Mouse (Mus musculus): Measurements from ENCODE around the gene 2210017I01Rik.

Gene 2210017I01Rik

DNA sequence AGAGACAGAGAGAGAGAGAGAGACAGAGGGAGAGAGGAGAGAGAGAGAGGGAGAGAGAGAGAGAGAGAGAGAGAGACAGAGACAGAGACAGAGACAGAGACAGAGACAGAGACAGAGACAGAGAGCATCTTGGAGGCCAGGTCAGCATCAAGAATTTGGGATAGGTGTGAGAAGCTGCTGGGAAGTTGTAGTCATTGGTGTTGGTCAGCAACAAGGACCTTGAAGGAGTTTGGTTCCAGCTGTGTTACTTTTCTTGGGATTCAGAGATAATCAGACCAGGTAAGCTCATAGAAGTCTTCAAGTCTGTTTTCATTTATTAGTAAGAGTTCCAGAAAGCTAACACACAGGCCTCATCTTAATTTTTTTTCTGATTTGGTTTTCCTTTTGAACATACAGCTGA, at the start of gene 2210017I01Rik:
Gene 2210017I01Rik (minus strand): TSS at position 101 of the 400 bp plus-strand sequence.
- DNase-seq (ENCODE audit: low spot score in 2 of 2): no peak

GRCm38 (mm10) chr3:92656826-92657225, 49.5 kb upstream of the 2210017I01Rik start, which contains the start of gene Lce1b:
Gene Lce1b (minus strand): TSS chr3:92656926.
- no peak for DNase-seq (ENCODE audit: low spot score in 2 of 2)

DNA sequence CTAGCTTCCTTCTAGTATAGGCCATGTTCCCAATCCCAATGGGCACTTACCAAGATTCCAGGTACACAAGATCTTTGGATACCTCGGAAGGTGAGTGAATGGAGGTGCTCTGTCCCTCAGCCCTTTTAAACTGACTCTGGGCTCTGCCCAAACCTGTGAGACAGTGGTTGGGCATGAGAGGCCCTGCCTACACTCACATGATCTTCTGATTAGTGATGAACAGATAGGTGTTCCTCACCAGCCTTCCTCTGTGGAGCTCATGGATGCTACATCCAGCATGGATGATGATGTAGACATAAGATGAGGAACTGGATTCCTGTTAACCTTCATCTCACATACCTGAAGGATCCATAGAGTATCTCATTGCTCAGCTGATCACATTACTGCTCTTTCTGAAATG, 40.9 kb upstream of the 2210017I01Rik start, which contains the start of gene Lce1a1:
Gene Lce1a1 (minus strand): TSS at position 101 of the 400 bp plus-strand sequence.
- no peak for DNase-seq (ENCODE audit: low spot score in 2 of 2)

DNA sequence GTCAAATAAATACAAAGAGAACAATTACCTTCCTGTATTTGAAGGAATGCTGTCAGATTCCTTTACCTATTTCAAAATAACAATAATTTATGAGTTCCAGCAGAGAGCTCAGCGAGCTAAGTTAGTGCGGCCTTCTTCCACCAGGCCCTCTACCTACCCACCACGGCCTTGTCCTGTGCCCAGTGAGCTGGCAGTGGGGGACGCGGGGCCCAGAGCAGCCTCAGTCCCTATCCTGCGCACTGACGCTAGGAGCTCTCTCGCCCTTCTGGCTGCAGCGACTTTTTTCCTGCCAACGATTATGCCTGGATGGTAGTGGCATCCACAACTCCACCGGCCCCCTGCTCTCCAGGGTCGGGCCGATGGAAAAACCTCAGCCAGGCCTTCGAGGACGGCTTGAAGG, 32.6 kb upstream of the 2210017I01Rik start:
- no peak for DNase-seq (ENCODE audit: low spot score in 2 of 2)

DNA sequence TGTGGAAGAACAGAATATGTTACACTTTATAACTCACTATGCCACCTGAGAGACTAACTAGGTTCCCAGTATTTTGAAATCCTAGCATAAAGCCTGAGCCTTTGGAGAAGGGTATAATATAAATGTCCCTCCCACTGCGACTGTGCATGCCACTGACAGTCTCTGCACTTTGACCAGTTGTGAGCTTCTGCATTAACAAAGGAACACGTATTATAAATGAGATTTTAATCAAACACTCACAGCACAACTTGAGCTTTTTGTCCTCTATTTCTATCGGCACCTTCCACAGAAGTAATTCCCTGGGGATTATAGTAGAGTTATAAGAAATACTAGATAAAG, 31.3 kb upstream of the 2210017I01Rik start:
- no peak for DNase-seq (ENCODE audit: low spot score in 2 of 2)

- DNase-seq (ENCODE audit: low spot score in 2 of 2): no peak
Measured at GRCm38 (mm10) chr3:92637745-92638652, 30.7 kb upstream of the 2210017I01Rik start.

DNA sequence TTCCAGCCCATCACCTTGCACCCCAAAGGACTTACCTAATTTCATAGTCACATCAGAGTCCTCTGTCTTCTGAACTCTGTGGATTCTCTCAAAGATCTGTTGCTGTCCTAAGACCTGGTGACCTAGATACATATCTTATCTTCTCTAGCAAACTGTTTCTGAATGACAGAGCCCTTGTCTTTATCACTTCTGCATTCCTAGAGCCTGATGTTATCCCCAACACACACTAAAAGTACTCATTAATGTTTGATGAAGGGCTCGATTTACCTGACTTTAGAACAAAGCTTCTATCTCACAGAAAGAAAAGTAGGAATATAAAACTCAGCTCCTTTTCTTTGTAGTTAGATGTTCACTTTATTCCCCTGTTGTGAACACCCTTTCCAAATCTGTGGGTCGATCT, 14.3 kb upstream of the 2210017I01Rik start, which contains the start of gene Lce6a:
Gene Lce6a (minus strand): TSS at position 101 of the 400 bp plus-strand sequence.
- DNase-seq (ENCODE audit: low spot score in 2 of 2): no peak

DNA sequence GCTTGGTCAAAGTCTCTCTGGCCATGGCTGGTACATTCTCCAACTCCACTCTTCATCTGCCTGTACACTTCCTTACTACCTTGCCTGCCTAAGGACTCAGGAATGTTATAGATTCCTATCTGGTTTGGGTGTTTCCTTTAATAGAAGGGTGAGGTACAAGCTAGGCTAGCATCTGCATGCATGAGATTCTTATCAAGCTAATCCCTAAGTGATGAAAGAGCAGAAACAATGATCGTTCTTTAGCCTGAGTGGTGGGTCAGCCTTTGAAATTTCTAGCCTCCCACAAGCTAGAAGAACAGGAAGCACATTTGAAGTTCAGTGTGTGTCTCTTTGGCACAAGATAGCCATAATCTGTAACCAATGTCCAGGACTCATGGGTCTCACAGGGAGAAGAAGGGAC, 2.5 kb upstream of the 2210017I01Rik start:
- no peak for DNase-seq (ENCODE audit: low spot score in 2 of 2)

- DNase-seq (ENCODE audit: low spot score in 2 of 2): no peak
Measured at GRCm38 (mm10) chr3:92602169-92602568, 5.1 kb downstream of the 2210017I01Rik start.

- DNase-seq (ENCODE audit: low spot score in 2 of 2): no peak
Measured at GRCm38 (mm10) chr3:92600456-92600855, 6.8 kb downstream of the 2210017I01Rik start.

- no peak for DNase-seq (ENCODE audit: low spot score in 2 of 2)
Measured at GRCm38 (mm10) chr3:92599973-92600372, 7.3 kb downstream of the 2210017I01Rik start.

GRCm38 (mm10) chr3:92598429-92598828, 8.9 kb downstream of the 2210017I01Rik start:
- DNase-seq (ENCODE audit: low spot score in 2 of 2): no peak

DNA sequence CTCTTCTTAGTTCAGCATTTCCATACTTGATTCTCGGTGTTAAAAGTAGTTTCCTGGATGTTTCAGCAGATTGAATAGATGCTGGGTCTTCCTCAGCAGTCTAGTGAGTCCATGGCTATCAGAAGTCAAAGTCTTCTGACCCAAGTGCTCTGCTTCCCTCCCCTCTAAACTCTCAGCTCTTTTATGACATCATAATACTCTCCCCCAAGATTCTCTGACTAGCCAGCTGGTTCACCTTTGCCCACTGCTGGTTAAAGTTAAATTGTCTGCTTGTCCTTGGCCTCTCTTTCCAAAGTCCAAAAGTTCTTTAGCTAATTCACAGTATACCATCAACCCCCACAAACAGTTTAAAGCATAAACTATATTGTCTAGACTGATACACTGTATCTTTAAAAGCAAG, 18.4 kb downstream of the 2210017I01Rik start, which contains the start of gene Smcp:
Gene Smcp (minus strand): TSS at position 140 of the 400 bp plus-strand sequence.
- DNase-seq (ENCODE audit: low spot score in 2 of 2): no peak

DNA sequence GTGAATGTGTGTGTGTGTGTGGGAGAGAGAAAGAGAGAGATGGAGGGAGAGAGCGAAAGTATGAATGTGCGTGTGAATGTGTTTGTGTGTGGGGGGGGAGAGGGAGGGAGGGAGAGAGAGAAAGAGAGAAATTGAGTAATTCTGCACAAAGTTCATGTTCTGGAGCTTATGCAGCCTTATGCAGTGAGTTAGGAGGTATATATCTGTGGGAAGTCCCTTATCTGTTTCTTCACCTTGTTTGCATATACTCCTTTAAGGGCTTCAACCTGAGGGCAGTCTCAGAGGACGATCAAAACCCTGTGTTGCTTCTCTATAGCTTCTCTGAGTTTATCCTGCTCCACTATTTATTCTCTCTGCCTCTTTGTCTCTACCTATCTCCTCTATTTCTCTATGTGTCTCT, 20.1 kb downstream of the 2210017I01Rik start:
- no peak for DNase-seq (ENCODE audit: low spot score in 2 of 2)

GRCm38 (mm10) chr3:92585055-92585454, 22.2 kb downstream of the 2210017I01Rik start:
- no peak for DNase-seq (ENCODE audit: low spot score in 2 of 2)

- DNase-seq (ENCODE audit: low spot score in 2 of 2): no peak
Measured at GRCm38 (mm10) chr3:92583164-92583826, 24.0 kb downstream of the 2210017I01Rik start.

GRCm38 (mm10) chr3:92579508-92579907, 27.8 kb downstream of the 2210017I01Rik start:
- DNase-seq (ENCODE audit: low spot score in 2 of 2): no peak

DNA sequence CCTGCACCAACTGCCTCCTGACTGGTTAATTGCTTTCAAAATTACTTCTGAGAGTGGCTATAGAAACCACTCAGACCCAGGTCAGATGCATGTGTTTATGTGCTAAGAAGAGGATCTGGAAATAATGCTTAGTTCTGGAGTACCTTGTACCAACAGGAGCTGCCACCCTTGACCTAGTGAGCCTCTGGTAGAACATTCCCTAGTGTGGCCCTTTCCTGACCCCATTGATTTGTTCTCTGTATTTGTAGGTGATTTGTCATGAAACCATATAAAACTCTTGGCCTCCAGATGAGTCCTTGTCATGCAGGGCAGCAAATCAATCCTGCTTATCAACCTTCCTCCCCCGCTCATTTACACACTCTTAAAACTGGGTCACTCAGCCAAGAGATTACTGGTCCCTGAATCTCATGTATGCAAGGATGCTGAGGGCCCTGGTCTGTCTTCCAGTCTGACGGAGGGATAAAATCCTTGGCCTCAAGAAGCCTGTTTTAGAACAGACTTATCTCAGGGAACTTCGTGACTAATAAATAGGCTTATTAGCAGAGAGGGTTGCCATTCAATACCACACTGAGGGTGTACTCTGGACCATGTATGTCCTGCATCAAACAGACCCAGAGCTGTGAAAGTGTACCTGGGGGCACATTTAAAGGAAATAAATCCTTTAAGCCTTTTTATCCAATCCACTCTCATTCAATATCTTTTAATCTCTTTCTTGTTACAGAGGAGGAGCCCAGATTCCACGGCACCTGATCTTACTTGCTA, 28.5 kb downstream of the 2210017I01Rik start:
- DNase-seq (ENCODE audit: low spot score in 2 of 2): no peak

GRCm38 (mm10) chr3:92573449-92574041, 33.7 kb downstream of the 2210017I01Rik start, which contains the start of gene Ivl:
Gene Ivl (minus strand): TSS chr3:92573735.
- DNase-seq (ENCODE audit: low spot score in 2 of 2): no peak

- no peak for DNase-seq (ENCODE audit: low spot score in 2 of 2)
Measured at GRCm38 (mm10) chr3:92572514-92573155, 34.7 kb downstream of the 2210017I01Rik start.

DNA sequence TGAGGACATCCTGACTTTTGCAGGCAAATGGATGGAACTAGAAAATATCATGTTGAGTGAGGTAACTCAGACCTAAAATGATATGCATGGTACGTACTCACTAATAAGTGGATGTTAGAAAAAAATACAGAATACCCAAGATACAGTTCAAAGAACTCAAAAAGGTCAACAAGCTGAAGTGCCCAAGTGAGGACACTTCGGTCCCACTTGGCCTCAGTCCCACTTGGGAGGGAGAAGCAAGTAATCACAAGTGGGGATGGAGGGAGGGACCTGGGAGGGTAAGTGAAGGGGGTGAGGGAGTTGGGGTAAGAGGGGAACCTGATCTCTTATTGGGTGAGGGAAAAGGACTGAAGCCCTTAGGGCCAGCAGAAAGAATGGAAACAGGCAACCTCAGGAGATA, 38.5 kb downstream of the 2210017I01Rik start:
- no peak for DNase-seq (ENCODE audit: low spot score in 2 of 2)

All from spleen, postnatal 36 days (tissue).